Mouse (Mus musculus): ENCODE data around the gene Mief2. TPM values are rescaled to one million over a fixed set of nuclear protein-coding genes. Genes with fewer than 3 reads are reported as not detected.
A peak's percentile ranks its signal among the peaks of the same experiment; 100 is the strongest.

Mief2 gene
- polyA plus RNA-seq (2014; fragmentation: Nextera tagmentation; extraction: Ambion mirVana): 14.4 and 18.4 TPM in 2 replicates

DNA sequence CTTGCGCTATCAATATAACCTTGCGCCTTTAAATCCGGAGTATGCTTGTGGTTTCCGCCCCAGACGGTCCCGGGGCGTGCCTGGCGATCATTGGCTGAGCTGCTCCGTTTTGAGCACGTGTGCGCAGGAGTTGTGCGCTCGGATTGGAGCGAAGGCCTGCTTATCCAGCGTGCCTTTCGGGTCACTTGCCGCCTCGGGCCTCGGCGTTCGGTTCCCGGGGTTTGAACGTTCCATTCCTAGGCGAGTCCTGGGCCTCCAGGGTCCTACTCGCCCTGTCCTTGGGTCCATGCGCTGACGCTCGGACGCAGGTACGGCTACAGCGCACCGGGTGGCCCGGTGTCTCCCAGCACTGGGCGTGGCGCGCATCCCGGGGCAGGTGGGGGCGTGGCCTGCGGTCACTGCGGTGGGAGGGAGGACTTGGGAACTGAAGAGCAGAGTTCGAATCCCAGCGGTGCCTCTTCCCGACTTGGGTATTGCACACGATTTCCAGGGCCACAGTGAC, at the start of gene Mief2:
Gene Mief2, plus strand, starts transcription at position 139 of the 502 bp plus-strand sequence.
- peaks cover 27% of the 10 kb centered on the region for H3K36me3 ChIP-seq (ENCODE audit: control insufficient read depth, insufficient read depth, low read length)
- peak within 1 kb of the TSS; percentile 89 for H3K9ac ChIP-seq (ENCODE audit: low read depth, low read length)
- H3K4me2 ChIP-seq: peak within 1 kb of the TSS; percentile 84
- H3K27me3 ChIP-seq (ENCODE audit: control insufficient read depth, insufficient read depth, low read length): no peaks in the 10 kb centered on the region
- H3K27ac ChIP-seq (ENCODE audit: low read depth, low read length): peak within 1 kb of the TSS; percentile 85
- H3K4me3 ChIP-seq (ENCODE audit: low read depth, low read length): peak within 1 kb of the TSS; percentile 82
- under 1% methylated on average over 44 of the region's 44 CpGs for WGBS (ENCODE audit: insufficient replicate concordance)
- H3K9me3 ChIP-seq (replicated peaks; ENCODE audit: control insufficient read depth, low read length): no peaks in the 10 kb centered on the region
- peaks cover 18% of the 10 kb centered on the region for H3K4me1 ChIP-seq (ENCODE audit: control insufficient read depth, insufficient read depth, low read length)
- peak; percentile 86 for ATAC-seq (replicated peaks; ENCODE audit: insufficient number of reproducible peaks, low FRiP score, low TSS enrichment)

DNA sequence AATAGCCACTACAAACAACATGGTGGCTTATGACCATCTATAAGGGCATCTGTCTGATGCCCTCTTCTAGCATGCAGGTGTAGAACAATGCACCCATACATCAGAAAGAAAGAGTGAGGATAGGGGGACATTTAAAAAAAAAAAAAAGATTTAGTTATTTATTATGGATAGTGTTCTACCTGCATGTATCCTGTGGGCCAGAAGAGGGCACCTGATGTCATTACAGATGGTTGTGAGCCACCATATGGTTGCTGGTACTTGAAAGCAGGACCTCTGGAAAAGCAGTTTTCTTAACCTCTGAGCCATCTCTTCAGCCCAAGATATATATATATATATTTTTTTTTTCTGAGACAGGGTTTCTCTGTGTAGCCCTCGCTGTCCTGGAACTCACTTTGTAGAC, 32.0 kb upstream of the Mief2 start:
- H3K9me3 ChIP-seq (replicated peaks; ENCODE audit: control insufficient read depth, low read length): no peaks in the 10 kb centered on the region
- WGBS (ENCODE audit: insufficient replicate concordance): 57% methylated on average over 1 of the region's 1 CpGs
- peaks cover 12% of the 10 kb centered on the region for H3K4me1 ChIP-seq (ENCODE audit: control insufficient read depth, insufficient read depth, low read length)
- no peak overlapping the region for H3K4me2 ChIP-seq
- no peak for ATAC-seq (replicated peaks; ENCODE audit: insufficient number of reproducible peaks, low FRiP score, low TSS enrichment)
- H3K36me3 ChIP-seq (ENCODE audit: control insufficient read depth, insufficient read depth, low read length): no peaks in the 10 kb centered on the region
- no peak overlapping the region for H3K9ac ChIP-seq (ENCODE audit: low read depth, low read length)
- H3K27me3 ChIP-seq (ENCODE audit: control insufficient read depth, insufficient read depth, low read length): no peaks in the 10 kb centered on the region
- H3K4me3 ChIP-seq (ENCODE audit: low read depth, low read length): no peak overlapping the region
- H3K27ac ChIP-seq (ENCODE audit: low read depth, low read length): no peak overlapping the region

DNA sequence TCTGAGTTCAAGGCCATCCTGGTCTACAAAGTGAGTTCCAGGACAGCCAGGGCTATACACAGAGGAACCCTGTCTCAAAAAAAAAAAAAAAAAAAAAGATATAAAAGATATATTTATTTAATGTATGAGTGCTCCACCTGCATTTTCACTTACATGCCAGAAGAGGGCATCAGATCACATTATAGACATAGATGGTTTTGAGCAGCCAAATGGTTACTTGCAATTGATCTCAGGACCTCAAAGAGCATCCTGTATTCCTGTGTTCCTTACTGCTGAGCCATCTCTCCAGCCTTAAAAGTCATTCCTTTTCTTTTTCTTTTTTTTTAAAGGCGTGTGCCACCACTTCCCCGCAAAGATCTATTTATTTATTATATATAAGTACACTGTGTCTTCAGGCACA, 30.6 kb upstream of the Mief2 start:
- Histone ChIP-seq H3K27me3 (ENCODE audit: control insufficient read depth, insufficient read depth, low read length) (no peaks in the 10 kb centered on the region), H3K4me3 (ENCODE audit: low read depth, low read length) (no peak overlapping the region), H3K27ac (ENCODE audit: low read depth, low read length) (no peak overlapping the region), H3K36me3 (ENCODE audit: control insufficient read depth, insufficient read depth, low read length) (no peaks in the 10 kb centered on the region), H3K4me2 (no peak overlapping the region), H3K9me3 (replicated peaks; ENCODE audit: control insufficient read depth, low read length) (no peaks in the 10 kb centered on the region), H3K9ac (ENCODE audit: low read depth, low read length) (no peak overlapping the region), H3K4me1 (ENCODE audit: control insufficient read depth, insufficient read depth, low read length) (peaks cover 15% of the 10 kb centered on the region)
- no peak for ATAC-seq (replicated peaks; ENCODE audit: insufficient number of reproducible peaks, low FRiP score, low TSS enrichment)
- WGBS (ENCODE audit: insufficient replicate concordance): 58% methylated on average over 2 of the region's 2 CpGs

DNA sequence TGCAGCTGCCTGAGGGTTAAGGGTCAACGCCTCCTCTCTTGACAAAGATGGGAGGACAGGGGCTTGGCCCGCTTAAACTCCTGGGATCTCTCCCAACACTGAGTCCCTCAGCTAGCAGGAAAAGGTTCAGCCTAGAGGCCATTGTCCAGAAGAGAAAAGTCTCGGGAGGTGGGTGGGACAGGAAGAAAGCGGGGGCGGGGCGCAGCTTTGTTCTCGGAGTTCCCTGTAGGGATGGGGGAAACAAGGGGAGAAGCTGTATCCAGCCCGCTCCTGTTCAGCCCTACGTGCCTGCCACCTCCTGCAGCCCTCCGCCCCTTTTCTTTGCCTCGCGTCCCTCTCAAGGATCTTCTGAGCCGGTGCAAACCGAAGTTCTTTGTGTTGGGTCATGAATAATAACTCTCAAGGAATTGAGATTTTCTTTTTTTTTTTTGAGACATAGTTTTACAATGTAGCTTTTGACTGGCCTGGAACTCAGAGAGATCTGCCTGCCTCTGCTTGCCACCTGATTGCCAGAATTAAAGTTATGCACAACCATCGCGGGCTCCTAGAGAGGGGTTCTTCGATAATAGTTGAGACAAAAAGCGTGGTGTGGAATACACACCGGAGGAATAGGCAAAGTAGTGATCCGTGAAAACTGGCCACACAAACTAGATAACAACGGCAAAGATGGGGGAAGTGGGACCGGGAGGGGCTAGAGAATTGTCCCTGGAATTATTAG, 29.2 kb upstream of the Mief2 start:
- H3K4me1 ChIP-seq (ENCODE audit: control insufficient read depth, insufficient read depth, low read length): peaks cover 20% of the 10 kb centered on the region
- WGBS (ENCODE audit: insufficient replicate concordance): 4% methylated on average over 22 of the region's 22 CpGs
- no peaks in the 10 kb centered on the region for H3K9me3 ChIP-seq (replicated peaks; ENCODE audit: control insufficient read depth, low read length)
- H3K4me2 ChIP-seq: peak overlapping the region; percentile 90
- H3K36me3 ChIP-seq (ENCODE audit: control insufficient read depth, insufficient read depth, low read length): no peaks in the 10 kb centered on the region
- peak overlapping the region; percentile 89 for H3K27ac ChIP-seq (ENCODE audit: low read depth, low read length)
- H3K4me3 ChIP-seq (ENCODE audit: low read depth, low read length): peak overlapping the region; percentile 84
- peak; percentile 8; the same call in 1 of the 2 replicates for ATAC-seq (replicated peaks; ENCODE audit: insufficient number of reproducible peaks, low FRiP score, low TSS enrichment)
- peak overlapping the region; percentile 92 for H3K9ac ChIP-seq (ENCODE audit: low read depth, low read length)
- H3K27me3 ChIP-seq (ENCODE audit: control insufficient read depth, insufficient read depth, low read length): no peaks in the 10 kb centered on the region

DNA sequence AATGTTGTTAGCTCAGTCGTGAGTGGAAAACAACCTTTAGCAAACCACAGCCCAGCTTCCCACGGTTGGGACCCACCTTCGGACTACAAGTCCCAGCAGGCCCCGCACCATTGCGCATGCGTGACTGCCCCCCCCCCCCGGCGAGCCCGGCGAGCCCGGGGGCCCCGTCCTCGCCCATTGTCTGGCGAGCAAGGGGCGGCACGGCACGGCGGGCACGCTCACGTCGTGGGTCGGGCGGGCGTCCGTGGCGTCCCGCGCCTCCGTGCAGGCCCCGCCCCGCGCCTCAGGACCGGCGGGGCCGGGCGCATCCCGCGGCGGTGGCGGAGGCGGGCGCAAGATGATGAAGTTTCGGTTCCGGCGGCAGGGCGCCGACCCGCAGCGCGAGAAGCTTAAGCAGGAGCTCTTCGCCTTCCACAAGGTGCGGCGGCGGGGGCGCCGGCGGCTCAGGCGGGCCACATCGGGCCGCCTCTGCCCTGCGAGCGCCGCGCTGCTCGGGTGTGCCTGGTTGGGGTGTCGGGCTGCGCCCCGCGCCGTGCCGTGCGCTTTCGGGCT, 28.6 kb upstream of the Mief2 start, which contains the start of gene Llgl1:
Gene Llgl1, plus strand, starts transcription at position 200 of the 552 bp plus-strand sequence.
- under 1% methylated on average over 64 of the region's 73 CpGs for WGBS (ENCODE audit: insufficient replicate concordance)
- Histone ChIP-seq H3K27ac (ENCODE audit: low read depth, low read length) (peak within 1 kb of the TSS; percentile 89), H3K36me3 (ENCODE audit: control insufficient read depth, insufficient read depth, low read length) (peaks cover under 1% of the 10 kb centered on the region; the same call in 1 of the 2 replicates), H3K27me3 (ENCODE audit: control insufficient read depth, insufficient read depth, low read length) (no peaks in the 10 kb centered on the region), H3K9ac (ENCODE audit: low read depth, low read length) (peak within 1 kb of the TSS; percentile 92), H3K9me3 (replicated peaks; ENCODE audit: control insufficient read depth, low read length) (no peaks in the 10 kb centered on the region), H3K4me1 (ENCODE audit: control insufficient read depth, insufficient read depth, low read length) (peaks cover 20% of the 10 kb centered on the region), H3K4me3 (ENCODE audit: low read depth, low read length) (peak within 1 kb of the TSS; percentile 84), H3K4me2 (peak within 1 kb of the TSS; percentile 90)
- peak; percentile 87 for ATAC-seq (replicated peaks; ENCODE audit: insufficient number of reproducible peaks, low FRiP score, low TSS enrichment)

DNA sequence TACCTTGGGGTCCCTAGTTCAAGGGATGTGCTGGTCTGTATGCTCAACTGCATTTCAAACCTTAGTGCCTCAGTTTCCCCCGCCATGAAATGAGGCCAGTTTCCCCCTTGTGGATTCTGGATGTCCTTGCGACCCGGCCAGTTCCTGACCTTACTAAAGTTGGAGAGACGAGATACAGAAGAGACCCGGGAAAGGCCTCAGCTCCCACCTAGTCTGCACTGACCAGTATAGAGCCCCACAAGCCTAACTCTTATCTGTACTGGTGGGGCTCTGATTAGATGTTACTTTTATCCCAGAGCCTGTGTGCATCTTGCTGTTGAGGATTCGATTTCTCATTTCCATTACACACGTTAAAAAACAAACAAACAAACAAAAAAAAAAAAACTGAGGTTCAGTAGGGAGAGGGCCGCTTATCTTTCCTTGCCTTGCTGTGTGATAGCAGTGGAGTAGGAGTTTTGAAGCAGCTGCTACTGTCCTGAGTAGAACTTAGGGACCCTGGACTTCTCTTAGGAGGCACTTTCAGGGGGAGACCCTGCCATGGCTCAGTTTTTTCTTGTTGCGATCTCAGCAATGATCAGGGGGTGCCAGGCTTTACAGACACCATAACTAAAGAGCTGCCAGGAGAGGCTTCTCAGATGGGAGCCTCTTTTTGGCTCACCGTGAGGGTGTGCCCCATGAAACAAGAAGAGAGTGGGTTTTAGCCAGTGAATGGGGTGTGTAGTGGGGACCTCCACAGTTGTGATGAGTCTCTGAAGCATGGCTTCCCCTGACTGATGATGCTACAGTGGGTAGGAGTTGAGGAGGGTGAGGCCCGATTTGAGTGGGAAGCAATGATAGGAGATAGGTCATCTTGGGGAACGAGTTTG, 27.6 kb upstream of the Mief2 start:
- ATAC-seq (replicated peaks; ENCODE audit: insufficient number of reproducible peaks, low FRiP score, low TSS enrichment): no peak
- Histone ChIP-seq H3K27ac (ENCODE audit: low read depth, low read length) (peak overlapping the region; percentile 89; the same call in 1 of the 2 replicates), H3K36me3 (ENCODE audit: control insufficient read depth, insufficient read depth, low read length) (peaks cover 6% of the 10 kb centered on the region), H3K4me2 (peak overlapping the region; percentile 90), H3K4me1 (ENCODE audit: control insufficient read depth, insufficient read depth, low read length) (peaks cover 20% of the 10 kb centered on the region), H3K9me3 (replicated peaks; ENCODE audit: control insufficient read depth, low read length) (no peaks in the 10 kb centered on the region), H3K4me3 (ENCODE audit: low read depth, low read length) (peak overlapping the region; percentile 84), H3K27me3 (ENCODE audit: control insufficient read depth, insufficient read depth, low read length) (no peaks in the 10 kb centered on the region), H3K9ac (ENCODE audit: low read depth, low read length) (peak overlapping the region; percentile 92)
- 25% methylated on average over 12 of the region's 12 CpGs for WGBS (ENCODE audit: insufficient replicate concordance)

DNA sequence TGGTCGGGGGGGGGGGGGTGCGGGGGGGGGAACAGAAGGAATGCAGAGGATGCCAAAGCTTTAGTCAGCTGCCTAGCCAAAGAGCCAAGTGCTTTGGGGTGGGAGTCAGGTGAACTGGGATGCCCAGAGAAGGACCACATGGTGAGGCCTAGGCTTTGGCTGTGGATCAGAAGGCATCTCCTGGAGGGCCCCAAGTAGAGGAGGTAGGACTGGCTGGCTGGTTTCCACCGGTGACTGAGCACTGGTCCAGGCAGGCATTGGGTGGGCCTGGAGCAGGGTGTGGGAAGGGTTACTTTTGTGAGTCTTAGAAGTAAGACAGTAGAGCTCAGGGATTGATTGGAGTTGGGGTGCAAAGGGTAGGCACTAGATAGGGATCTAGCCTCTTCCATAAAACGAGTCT, 26.6 kb upstream of the Mief2 start:
- Histone ChIP-seq H3K36me3 (ENCODE audit: control insufficient read depth, insufficient read depth, low read length) (peaks cover 17% of the 10 kb centered on the region), H3K27ac (ENCODE audit: low read depth, low read length) (no peak overlapping the region), H3K4me2 (no peak overlapping the region; the same call in 1 of the 2 replicates), H3K9me3 (replicated peaks; ENCODE audit: control insufficient read depth, low read length) (no peaks in the 10 kb centered on the region), H3K4me3 (ENCODE audit: low read depth, low read length) (no peak overlapping the region), H3K9ac (ENCODE audit: low read depth, low read length) (no peak overlapping the region), H3K27me3 (ENCODE audit: control insufficient read depth, insufficient read depth, low read length) (no peaks in the 10 kb centered on the region), H3K4me1 (ENCODE audit: control insufficient read depth, insufficient read depth, low read length) (peaks cover 20% of the 10 kb centered on the region)
- ATAC-seq (replicated peaks; ENCODE audit: insufficient number of reproducible peaks, low FRiP score, low TSS enrichment): no peak
- 70% methylated on average over 4 of the region's 4 CpGs for WGBS (ENCODE audit: insufficient replicate concordance)

DNA sequence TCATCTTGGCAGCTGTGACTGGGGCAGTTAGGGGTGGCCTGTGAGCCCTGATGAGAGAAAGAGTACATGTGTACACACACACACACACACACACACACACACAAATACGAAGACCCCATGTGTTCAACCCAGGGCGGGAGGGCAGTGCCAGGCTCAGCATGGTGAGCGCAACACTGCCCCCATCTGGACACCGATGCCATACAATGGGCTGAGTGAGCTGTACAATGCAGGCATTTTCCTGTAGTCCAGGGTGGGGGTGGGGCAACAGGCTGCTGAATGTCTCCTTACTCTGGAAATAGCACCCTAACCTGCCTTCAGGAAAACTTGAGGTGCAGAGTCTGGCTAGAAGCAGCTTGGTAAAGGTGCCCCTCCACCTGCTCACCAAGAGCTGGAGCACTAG, 25.1 kb upstream of the Mief2 start:
- no peak for ATAC-seq (replicated peaks; ENCODE audit: insufficient number of reproducible peaks, low FRiP score, low TSS enrichment)
- H3K27me3 ChIP-seq (ENCODE audit: control insufficient read depth, insufficient read depth, low read length): no peaks in the 10 kb centered on the region
- H3K27ac ChIP-seq (ENCODE audit: low read depth, low read length): no peak overlapping the region
- peaks cover 20% of the 10 kb centered on the region for H3K4me1 ChIP-seq (ENCODE audit: control insufficient read depth, insufficient read depth, low read length)
- no peak overlapping the region for H3K9ac ChIP-seq (ENCODE audit: low read depth, low read length)
- no peak overlapping the region for H3K4me2 ChIP-seq
- WGBS (ENCODE audit: insufficient replicate concordance): 47% methylated on average over 4 of the region's 4 CpGs
- no peaks in the 10 kb centered on the region for H3K9me3 ChIP-seq (replicated peaks; ENCODE audit: control insufficient read depth, low read length)
- H3K4me3 ChIP-seq (ENCODE audit: low read depth, low read length): no peak overlapping the region
- H3K36me3 ChIP-seq (ENCODE audit: control insufficient read depth, insufficient read depth, low read length): peaks cover 30% of the 10 kb centered on the region

All from heart, embryonic 11.5 days (tissue).